Mouse (Mus musculus): Measurements from ENCODE around the gene Ptprd. TPM values are rescaled to one million over a fixed set of nuclear protein-coding genes. Genes with fewer than 3 reads are reported as not detected.

The Ptprd gene
- polyA plus RNA-seq, 2 experiments, result 48.6 to 50.4 TPM

DNA sequence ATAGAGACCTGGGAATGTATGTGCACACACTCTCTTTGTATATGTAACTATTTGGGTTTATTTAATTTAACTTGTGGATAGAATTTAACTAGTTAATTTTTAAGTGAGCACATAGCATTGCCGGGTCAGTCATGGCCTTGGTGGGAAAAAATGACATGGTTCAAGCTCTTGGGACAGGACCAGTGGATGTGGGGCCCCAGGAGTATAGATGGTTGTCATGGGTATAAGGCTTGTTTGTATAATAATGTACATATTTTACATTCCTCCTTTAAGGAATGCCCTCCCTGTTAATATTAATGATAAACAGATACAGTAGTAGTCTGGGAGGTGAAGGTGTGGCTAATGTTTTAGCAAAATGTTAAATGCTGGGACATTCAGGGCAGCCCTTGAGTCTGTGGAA, 962.8 kb downstream of the Ptprd start:
- no peaks in the 10 kb centered on the region for H3K9me3 ChIP-seq (ENCODE audit: control insufficient read depth, low read length)
- no peaks in the 10 kb centered on the region for H3K36me3 ChIP-seq (ENCODE audit: control insufficient read depth, insufficient read depth, low read length)
- H3K27me3 ChIP-seq (ENCODE audit: control insufficient read depth, insufficient read depth, low read length), result no peaks in the 10 kb centered on the region
- H3K9ac ChIP-seq (ENCODE audit: low read depth, low read length, severe bottlenecking), result no peak overlapping the region
- DNase-seq (ENCODE audit: low spot score), result no peak
- no peak for TF ChIP-seq POLR2A (IDR thresholded peaks at IDR 0.05; ENCODE audit: borderline replicate concordance, extremely low read depth, insufficient read depth, insufficient read length)
- H3K4me3 ChIP-seq (replicated peaks; ENCODE audit: low read length), result no peak overlapping the region
- no peak for ATAC-seq (ENCODE audit: low FRiP score, low read depth)
- WGBS, result 91% methylated on average over 1 of the region's 1 CpGs
- no peaks in the 10 kb centered on the region for H3K4me1 ChIP-seq (ENCODE audit: control insufficient read depth, insufficient read depth, low read length)
- no peak overlapping the region for H3K4me2 ChIP-seq (replicated peaks; ENCODE audit: low read depth, low read length, severe bottlenecking)
- H3K27ac ChIP-seq (replicated peaks; ENCODE audit: low read depth, low read length), result no peak overlapping the region

- no peaks in the 10 kb centered on the region for H3K9me3 ChIP-seq (ENCODE audit: control insufficient read depth, low read length)
- H3K4me1 ChIP-seq (ENCODE audit: control insufficient read depth, insufficient read depth, low read length), result no peaks in the 10 kb centered on the region
- no peak overlapping the region for H3K4me3 ChIP-seq (replicated peaks; ENCODE audit: low read length)
- no peak overlapping the region for H3K9ac ChIP-seq (ENCODE audit: low read depth, low read length, severe bottlenecking)
- DNase-seq (ENCODE audit: low spot score) (no peak), ATAC-seq (ENCODE audit: low FRiP score, low read depth) (no peak)
- no peak overlapping the region for H3K27ac ChIP-seq (replicated peaks; ENCODE audit: low read depth, low read length)
- 71% methylated on average over 6 of the region's 6 CpGs for WGBS
- H3K4me2 ChIP-seq (replicated peaks; ENCODE audit: low read depth, low read length, severe bottlenecking), result no peak overlapping the region
- H3K27me3 ChIP-seq (ENCODE audit: control insufficient read depth, insufficient read depth, low read length), result no peaks in the 10 kb centered on the region
- H3K36me3 ChIP-seq (ENCODE audit: control insufficient read depth, insufficient read depth, low read length), result no peaks in the 10 kb centered on the region
- TF ChIP-seq POLR2A (IDR thresholded peaks at IDR 0.05; ENCODE audit: borderline replicate concordance, extremely low read depth, insufficient read depth, insufficient read length), result no peak
These were observed 969.8 kb downstream of the Ptprd start for GRCm38 (mm10) chr4:77241852-77242455.

DNA sequence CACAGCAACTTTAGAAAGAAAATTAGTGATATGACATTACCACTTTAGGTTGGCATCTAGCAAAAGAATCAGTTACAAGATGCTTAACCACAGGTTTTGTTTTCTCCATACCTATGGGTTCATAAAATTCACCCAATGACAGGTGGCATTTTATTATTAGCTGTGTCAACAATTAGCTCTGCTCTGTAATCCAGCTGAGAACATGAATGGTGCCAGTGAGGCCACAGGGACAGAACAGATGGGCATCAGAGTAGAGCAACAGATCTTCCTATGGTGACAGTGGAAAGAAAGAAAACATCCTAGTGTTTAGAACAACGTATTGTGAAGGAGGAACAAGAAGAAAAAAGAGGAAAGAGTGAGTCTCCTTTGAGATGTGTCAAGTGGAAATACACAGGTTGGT, 973.6 kb downstream of the Ptprd start:
- no peak overlapping the region for H3K4me2 ChIP-seq (replicated peaks; ENCODE audit: low read depth, low read length, severe bottlenecking)
- DNase-seq (ENCODE audit: low spot score) (no peak), ATAC-seq (ENCODE audit: low FRiP score, low read depth) (no peak)
- no peak overlapping the region for H3K9ac ChIP-seq (ENCODE audit: low read depth, low read length, severe bottlenecking)
- no peaks in the 10 kb centered on the region for H3K4me1 ChIP-seq (ENCODE audit: control insufficient read depth, insufficient read depth, low read length)
- H3K27me3 ChIP-seq (ENCODE audit: control insufficient read depth, insufficient read depth, low read length), result no peaks in the 10 kb centered on the region
- TF ChIP-seq POLR2A (IDR thresholded peaks at IDR 0.05; ENCODE audit: borderline replicate concordance, extremely low read depth, insufficient read depth, insufficient read length), result no peak
- 76% methylated on average over 1 of the region's 1 CpGs for WGBS
- H3K4me3 ChIP-seq (replicated peaks; ENCODE audit: low read length), result no peak overlapping the region
- no peaks in the 10 kb centered on the region for H3K36me3 ChIP-seq (ENCODE audit: control insufficient read depth, insufficient read depth, low read length)
- H3K9me3 ChIP-seq (ENCODE audit: control insufficient read depth, low read length), result no peaks in the 10 kb centered on the region
- H3K27ac ChIP-seq (replicated peaks; ENCODE audit: low read depth, low read length), result no peak overlapping the region

DNA sequence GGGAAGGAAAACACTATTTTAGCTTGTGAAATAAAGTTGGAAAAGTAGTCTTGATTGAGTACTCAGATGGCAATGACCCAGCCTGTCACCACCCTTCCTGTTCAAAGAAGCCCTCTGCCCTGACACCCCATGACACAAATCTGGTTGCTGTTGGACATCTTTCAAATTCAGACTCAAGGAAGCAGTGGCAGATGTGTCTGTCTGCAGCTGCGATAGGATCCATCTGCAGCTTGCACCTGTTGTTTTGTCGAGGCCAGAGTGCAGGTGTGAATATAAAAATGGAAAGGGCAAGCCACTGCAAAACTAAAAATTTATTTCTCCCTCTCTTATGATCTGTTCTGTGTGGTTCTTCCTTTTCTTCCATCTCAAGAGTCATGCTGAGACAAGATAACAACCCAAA, 978.5 kb downstream of the Ptprd start:
- DNase-seq (ENCODE audit: low spot score) (no peak), ATAC-seq (ENCODE audit: low FRiP score, low read depth) (no peak)
- H3K4me3 ChIP-seq (replicated peaks; ENCODE audit: low read length), result no peak overlapping the region
- H3K27me3 ChIP-seq (ENCODE audit: control insufficient read depth, insufficient read depth, low read length), result no peaks in the 10 kb centered on the region
- WGBS, result 52% methylated on average over 2 of the region's 2 CpGs
- H3K36me3 ChIP-seq (ENCODE audit: control insufficient read depth, insufficient read depth, low read length), result no peaks in the 10 kb centered on the region
- no peak overlapping the region for H3K27ac ChIP-seq (replicated peaks; ENCODE audit: low read depth, low read length)
- H3K9me3 ChIP-seq (ENCODE audit: control insufficient read depth, low read length), result no peaks in the 10 kb centered on the region
- H3K4me2 ChIP-seq (replicated peaks; ENCODE audit: low read depth, low read length, severe bottlenecking), result no peak overlapping the region
- no peak overlapping the region for H3K9ac ChIP-seq (ENCODE audit: low read depth, low read length, severe bottlenecking)
- H3K4me1 ChIP-seq (ENCODE audit: control insufficient read depth, insufficient read depth, low read length), result no peaks in the 10 kb centered on the region
- no peak for TF ChIP-seq POLR2A (IDR thresholded peaks at IDR 0.05; ENCODE audit: borderline replicate concordance, extremely low read depth, insufficient read depth, insufficient read length)

DNA sequence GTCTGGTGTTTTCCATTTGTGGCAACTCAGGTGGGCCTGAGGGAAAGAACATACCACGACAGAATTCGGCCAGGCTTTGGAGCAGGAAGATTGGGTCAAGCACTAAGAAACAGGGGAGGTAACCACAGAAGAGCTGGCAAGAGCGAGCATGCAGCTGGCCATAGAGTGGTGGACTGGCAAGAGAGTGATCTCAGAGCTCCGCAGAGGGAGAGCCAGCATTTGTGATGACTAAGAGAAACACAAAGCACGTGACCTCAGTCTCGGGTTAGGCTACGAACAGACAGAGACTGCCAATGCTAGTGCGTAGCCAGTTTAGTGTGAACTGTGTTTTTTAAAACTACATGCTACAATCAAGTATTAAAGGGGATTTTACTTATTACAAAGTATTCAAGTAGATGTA, 1042.9 kb downstream of the Ptprd start:
- Histone ChIP-seq H3K27ac (replicated peaks; ENCODE audit: low read depth, low read length) (no peak overlapping the region), H3K4me3 (replicated peaks; ENCODE audit: low read length) (no peak overlapping the region), H3K27me3 (ENCODE audit: control insufficient read depth, insufficient read depth, low read length) (no peaks in the 10 kb centered on the region), H3K4me2 (replicated peaks; ENCODE audit: low read depth, low read length, severe bottlenecking) (no peak overlapping the region), H3K36me3 (ENCODE audit: control insufficient read depth, insufficient read depth, low read length) (no peaks in the 10 kb centered on the region), H3K4me1 (ENCODE audit: control insufficient read depth, insufficient read depth, low read length) (no peaks in the 10 kb centered on the region), H3K9me3 (ENCODE audit: control insufficient read depth, low read length) (no peaks in the 10 kb centered on the region), H3K9ac (ENCODE audit: low read depth, low read length, severe bottlenecking) (no peak overlapping the region)
- WGBS, result 83% methylated on average over 8 of the region's 8 CpGs
- DNase-seq (ENCODE audit: low spot score), result no peak
- ATAC-seq (ENCODE audit: low FRiP score, low read depth), result no peak
- no peak for TF ChIP-seq POLR2A (IDR thresholded peaks at IDR 0.05; ENCODE audit: borderline replicate concordance, extremely low read depth, insufficient read depth, insufficient read length)

DNA sequence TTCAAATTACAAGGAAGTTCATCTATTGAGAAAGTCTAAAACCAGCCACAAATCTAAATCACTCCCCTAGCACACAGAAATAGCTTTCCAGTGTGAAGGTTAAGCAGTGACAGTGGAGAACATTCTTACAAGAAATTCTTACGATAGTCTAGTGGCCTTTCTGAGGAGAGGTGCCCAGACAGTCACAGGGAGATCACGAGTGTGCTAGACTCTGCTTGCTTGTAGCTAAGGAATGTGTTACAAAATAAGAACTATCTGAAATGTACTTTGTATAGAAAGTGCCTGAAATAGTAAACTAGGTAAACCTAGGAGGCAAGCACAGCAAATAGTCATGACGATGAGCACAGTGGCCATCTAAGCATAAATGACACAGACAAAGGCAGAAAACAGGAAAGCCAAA, 1054.2 kb downstream of the Ptprd start:
- ATAC-seq (ENCODE audit: low FRiP score, low read depth) (no peak), DNase-seq (ENCODE audit: low spot score) (no peak)
- Histone ChIP-seq H3K27ac (replicated peaks; ENCODE audit: low read depth, low read length) (no peak overlapping the region), H3K36me3 (ENCODE audit: control insufficient read depth, insufficient read depth, low read length) (no peaks in the 10 kb centered on the region), H3K4me3 (replicated peaks; ENCODE audit: low read length) (no peak overlapping the region), H3K9ac (ENCODE audit: low read depth, low read length, severe bottlenecking) (no peak overlapping the region), H3K27me3 (ENCODE audit: control insufficient read depth, insufficient read depth, low read length) (no peaks in the 10 kb centered on the region), H3K9me3 (ENCODE audit: control insufficient read depth, low read length) (no peaks in the 10 kb centered on the region), H3K4me1 (ENCODE audit: control insufficient read depth, insufficient read depth, low read length) (no peaks in the 10 kb centered on the region), H3K4me2 (replicated peaks; ENCODE audit: low read depth, low read length, severe bottlenecking) (no peak overlapping the region)
- no peak for TF ChIP-seq POLR2A (IDR thresholded peaks at IDR 0.05; ENCODE audit: borderline replicate concordance, extremely low read depth, insufficient read depth, insufficient read length)
- 86% methylated on average over 3 of the region's 3 CpGs for WGBS
